Mouse (Mus musculus) spleen, postnatal 36 days (tissue): ENCODE measurements around the gene Agrp.

ENCODE experiments used
- DNase-seq, 2 experiments: peaks; one replicate each; pipeline ENCODE4 v3.0.0; 2022; ENCODE audit warnings: low spot score in 2 of 2, mixed read lengths in 1 of 2

Agrp gene

DNA sequence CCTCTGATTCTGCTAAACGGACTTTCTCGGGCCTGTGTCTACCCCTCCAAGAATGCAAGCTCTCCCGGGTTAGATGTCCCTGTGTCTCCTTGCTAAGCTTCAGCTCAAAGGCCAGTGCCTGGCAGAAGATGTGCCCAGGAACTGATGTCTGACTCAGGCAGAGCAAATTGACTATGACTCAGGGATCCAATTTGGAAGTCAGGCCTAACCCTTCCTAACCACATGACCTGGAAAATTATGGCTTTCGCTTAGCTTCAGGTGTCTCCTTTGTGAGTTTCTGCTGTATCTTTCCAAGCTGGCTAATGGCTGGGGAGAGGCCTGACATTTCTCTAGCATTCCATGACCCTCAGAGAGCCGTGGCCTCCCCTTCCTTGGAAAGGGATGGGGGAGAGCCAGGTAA, 35.9 kb downstream of the Agrp start:
- DNase-seq: no peak

- no peak for DNase-seq
Observed at GRCm38 (mm10) chr8:105598777-105599176, 38.4 kb downstream of the Agrp start.

DNA sequence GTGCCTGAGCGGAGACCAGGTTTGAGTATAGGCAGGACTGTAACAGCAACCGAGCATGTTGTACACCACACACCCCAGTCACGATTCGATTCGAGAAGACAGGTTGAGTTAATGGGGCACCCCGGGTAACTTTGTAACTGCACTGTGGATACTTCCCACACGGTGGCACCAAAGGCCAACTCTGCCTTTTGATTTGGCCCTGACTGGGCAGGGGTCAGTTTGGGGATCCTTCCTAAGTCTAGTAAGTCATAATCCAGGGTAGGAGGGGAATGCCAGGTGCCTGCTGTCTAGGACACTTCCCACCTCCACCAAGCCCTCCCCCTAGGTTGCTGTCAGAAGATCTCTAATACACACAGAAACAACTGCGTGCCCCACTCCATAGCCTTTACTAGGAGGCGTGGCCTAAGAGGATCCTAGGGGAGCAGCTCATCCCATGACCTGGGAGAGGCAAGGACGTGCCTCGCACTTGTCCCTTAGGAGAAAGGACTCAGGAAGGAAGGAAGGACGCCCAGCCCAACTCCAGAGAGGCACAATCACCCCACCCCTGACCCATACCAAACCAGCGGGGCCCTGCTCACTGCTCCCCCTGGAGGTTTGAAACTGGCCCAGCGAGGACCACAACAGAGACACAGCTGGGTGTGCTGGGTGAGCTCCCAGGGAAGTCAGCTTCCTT, 40.7 kb downstream of the Agrp start:
- peak; percentile 63 to 65 for DNase-seq

GRCm38 (mm10) chr8:105594451-105595242, 42.5 kb downstream of the Agrp start:
- DNase-seq: no peak

DNA sequence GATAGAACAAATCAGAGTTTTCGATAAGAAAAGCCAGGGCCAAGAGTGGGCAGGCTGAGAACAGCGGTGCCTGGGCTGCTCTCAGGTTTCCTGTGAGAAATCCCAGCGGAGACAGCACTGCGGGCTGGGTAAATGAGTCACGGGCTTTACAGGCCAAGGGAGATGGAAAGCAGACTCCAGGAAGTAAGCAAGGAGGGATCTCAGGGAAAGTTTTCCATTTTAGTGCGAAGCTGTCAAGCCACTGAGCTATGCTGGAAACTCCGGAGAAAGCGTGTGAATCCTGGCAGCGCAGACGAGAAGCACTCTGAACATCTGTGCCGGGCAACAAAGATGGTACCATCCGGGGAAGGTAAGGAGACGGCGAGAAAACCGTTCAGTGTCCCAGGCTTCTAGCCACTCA, 43.3 kb downstream of the Agrp start:
- no peak for DNase-seq

DNA sequence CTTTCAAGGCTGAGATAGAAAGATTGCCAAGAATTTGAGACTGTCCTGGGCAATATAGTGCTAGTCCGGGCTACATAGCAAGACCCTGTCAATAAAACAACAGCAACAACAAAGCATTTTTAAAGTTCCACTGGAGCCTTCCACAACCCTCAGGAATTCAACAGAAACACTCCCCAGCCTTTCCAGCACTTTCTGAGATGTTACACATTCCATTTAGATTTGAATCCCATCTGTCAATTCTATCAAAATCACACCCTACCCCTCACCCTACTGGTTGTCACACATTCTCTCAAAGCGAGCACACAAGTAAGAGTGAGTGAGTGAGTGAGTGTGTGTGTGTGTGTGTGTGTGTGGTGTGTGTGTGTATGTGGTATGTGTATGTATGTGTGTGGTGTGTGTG, 44.8 kb downstream of the Agrp start:
- no peak for DNase-seq

GRCm38 (mm10) chr8:105579719-105580118, 57.5 kb downstream of the Agrp start:
- DNase-seq: no peak

DNA sequence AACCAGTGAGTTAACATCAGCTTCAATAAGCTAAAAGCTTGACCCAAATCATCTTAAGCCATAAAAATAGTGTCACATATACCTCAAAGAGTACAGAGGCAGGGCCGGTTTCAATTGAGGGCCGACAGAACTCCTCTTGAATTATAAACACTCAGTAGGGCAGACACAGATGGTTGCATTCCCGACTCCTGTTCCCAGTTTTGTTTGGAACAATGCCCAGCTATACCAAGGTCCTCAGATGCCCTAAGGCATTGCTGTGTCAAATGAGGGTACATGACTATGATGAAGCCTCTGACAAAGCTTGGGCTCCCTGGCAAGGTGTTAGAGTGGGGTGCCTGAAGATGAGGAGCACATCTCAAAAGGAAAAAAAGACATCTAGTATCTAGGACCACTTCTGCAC, 61.7 kb downstream of the Agrp start:
- DNase-seq: no peak

- no peak for DNase-seq
Observed at GRCm38 (mm10) chr8:105574741-105575140, 62.5 kb downstream of the Agrp start.

GRCm38 (mm10) chr8:105573427-105573826, 63.8 kb downstream of the Agrp start:
- no peak for DNase-seq

- no peak for DNase-seq
Observed at GRCm38 (mm10) chr8:105571810-105572209, 65.4 kb downstream of the Agrp start.

DNA sequence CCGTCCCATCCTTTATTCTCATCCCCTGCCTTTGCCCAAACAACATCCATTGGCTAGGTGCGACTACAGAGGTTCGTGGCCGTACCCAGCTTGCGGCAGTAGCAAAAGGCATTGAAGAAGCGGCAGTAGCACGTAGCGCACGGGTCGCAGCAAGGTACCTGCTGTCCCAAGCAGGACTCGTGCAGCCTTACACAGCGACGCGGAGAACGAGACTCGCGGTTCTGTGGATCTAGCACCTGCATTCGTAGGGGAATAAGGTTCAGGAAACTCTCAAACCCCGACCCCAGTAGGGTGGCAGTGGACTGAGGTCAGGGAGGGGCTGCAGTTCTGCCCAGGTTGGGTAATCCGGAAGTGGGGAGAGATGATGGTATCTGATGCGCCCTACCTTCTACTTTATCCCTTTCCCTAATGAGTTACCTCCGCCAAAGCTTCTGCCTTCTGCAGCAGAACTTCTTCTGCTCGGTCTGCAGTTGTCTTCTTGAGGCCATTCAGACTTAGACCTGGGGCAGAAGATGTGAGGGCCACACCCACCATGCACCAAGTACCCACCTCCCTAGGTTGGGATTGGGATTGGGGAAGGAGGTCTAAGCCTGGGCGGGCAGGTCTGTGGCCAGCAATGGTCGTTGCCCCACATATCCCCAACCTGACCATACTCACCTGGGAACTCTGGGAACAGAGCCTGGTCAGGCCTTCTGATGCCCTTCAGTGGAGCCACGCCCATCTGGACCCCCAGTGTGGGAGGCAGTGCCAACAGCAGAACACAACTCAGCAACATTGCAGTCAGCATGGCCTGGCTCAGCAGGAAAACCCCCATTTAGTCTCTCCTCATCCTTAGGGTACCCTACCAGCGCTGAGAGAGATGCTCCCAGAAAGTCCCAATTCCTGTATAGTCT, 70.2 kb downstream of the Agrp start:
- DNase-seq: peak; percentile 25

- peak; percentile 100 for DNase-seq
Observed at GRCm38 (mm10) chr8:105565952-105566702, 71.1 kb downstream of the Agrp start, which contains the start of gene Atp6v0d1. Atp6v0d1 (minus strand) TSS chr8:105566047.

DNA sequence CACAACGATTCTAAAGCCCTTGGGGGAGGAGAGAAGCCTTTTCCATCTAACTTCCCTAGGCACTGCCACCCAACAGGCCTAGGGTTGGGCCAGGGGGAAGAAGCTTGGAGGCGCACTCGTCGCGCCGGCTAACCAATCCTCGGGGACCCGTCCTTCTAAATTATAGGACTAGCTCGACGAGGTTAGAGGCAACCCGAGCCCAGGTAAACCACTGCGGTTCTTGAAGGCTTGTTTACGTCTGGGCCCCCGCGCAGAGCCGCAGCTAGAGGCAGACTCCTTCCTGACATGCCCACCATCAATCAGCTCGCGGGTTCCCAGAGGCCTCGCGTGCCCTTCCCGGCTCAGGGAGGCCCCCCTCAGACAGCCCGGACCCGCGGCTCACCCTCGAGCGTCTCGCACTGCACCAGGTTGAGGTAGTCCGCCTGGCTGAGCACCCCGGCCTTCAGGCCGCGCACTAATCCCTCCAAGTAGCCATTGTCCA, 71.8 kb downstream of the Agrp start:
- DNase-seq: no peak

GRCm38 (mm10) chr8:105564573-105565229, 72.5 kb downstream of the Agrp start:
- DNase-seq: peak; percentile 14 to 40

- DNase-seq: no peak
Observed at GRCm38 (mm10) chr8:105563871-105564270, 73.3 kb downstream of the Agrp start.

GRCm38 (mm10) chr8:105562863-105563262, 74.3 kb downstream of the Agrp start:
- DNase-seq: no peak

DNA sequence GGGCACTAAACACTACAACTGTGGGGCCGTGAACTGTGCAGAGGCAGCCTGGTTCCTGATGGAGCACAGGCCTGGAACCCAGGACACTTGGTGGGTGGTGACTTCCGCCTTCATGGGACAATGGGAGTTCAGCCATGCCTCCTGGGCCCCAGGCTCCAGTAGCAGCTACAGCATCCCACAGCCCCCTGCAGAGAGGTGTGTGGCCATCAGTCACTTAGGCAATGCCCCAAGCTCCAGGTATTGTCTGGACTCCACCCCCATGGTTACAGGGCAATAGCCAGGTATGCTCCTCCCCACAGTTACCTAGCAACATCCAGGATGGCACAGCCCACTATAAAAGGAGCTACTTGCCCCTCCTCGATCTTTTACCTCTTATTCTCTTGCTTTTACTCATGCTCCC, 82.0 kb downstream of the Agrp start:
- DNase-seq: no peak

- DNase-seq: peak; percentile 43 to 54
Observed at GRCm38 (mm10) chr8:105554087-105554486, 83.1 kb downstream of the Agrp start.

DNA sequence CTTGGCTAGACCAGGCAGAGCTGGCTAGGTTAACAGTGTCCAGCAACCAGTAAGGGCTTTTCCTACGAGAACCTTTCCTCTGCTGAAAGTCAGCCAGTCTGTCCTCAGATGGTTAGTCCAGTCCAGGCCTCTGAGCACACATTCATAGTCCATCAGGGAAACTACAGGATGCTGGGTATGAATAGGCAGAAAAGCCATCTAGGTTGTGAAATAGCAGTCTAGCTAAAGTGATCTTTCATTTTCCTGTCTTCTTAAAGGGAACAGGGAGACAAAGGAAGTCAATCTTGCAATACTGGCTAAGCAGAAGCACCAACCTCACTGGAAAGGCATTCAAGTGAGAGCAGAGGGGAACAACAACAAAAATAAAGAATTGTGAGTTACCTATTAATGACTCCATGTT, 84.4 kb downstream of the Agrp start:
- no peak for DNase-seq

GRCm38 (mm10) chr8:105552032-105552431, 85.2 kb downstream of the Agrp start:
- no peak for DNase-seq
